Mouse (Mus musculus) erythroblast, embryonic 14.5 days (primary cell): ENCODE results near the gene Fmod.

Source experiments
- GATA1 ChIP-seq: IDR thresholded peaks from 2 replicates; pipeline ENCODE4 v1.6.1; 2012; ENCODE audit warnings: low read length, inconsistent platforms, mixed read lengths
- TAL1 ChIP-seq: IDR thresholded peaks from 3 replicates; pipeline ENCODE4 v1.6.1; 2012; ENCODE audit warnings: low read length, inconsistent platforms, mixed read lengths

DNA sequence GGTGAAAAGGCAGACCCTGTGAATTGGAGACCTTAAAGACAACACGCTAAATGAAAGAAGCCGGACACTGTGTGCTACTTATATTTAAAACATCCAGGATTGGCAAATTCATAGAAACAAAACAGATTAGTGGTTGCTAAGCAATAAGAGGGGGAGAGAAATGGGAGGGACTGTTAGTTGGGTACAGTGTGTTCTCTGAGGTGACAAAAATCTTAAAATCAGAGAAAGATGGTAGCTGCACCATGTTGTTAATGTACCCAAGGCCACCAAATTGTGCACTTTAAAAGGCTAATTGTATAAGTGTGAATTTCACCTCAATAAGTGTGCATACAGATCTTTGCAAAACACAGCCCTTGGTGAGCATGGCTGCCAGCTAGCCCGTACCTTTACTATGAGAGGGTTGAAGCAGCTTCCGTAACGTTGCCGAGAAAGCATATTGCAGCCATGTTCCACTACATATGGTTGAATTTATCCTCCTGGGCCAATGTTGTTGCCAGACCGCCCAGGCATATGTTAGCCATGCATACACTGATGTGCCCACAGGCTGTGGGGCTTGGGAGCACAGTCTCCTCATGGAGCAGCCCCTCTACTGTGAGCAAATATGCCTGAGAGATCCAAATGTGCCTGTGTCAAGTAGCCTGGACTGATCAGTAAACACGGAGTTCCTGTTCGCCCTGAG, 12.6 kb upstream of the Fmod start:
- no peak for TF ChIP-seq GATA1
- TF ChIP-seq TAL1, result no peak
